Mouse (Mus musculus) erythroblast, embryonic 14.5 days (primary cell): ENCODE results near the gene Slc11a2.

Source experiments
- GATA1 ChIP-seq: IDR thresholded peaks from 2 replicates; pipeline ENCODE4 v1.6.1; 2012; ENCODE audit warnings: low read length, inconsistent platforms, mixed read lengths
- TAL1 ChIP-seq: IDR thresholded peaks from 3 replicates; pipeline ENCODE4 v1.6.1; 2012; ENCODE audit warnings: low read length, inconsistent platforms, mixed read lengths

- TF ChIP-seq TAL1 (no peak), GATA1 (no peak)
Observed at GRCm38 (mm10) chr15:100465432-100465831, 40.6 kb upstream of the Slc11a2 start.
